Comparison of ENCODE assay signal across 18 mouse cellular contexts in genomic region chr11:5766019-5766418, GRCm38 (mm10). TPM values are rescaled to one million over a fixed set of nuclear protein-coding genes. Genes with fewer than 3 reads are reported as not detected.
DNase-seq lines count a peak whose midpoint lies in the region; ATAC-seq and TF ChIP-seq lines count a peak whose summit lies in the region.
"Had no signal": no experiment of that assay in that cellular context is flagged by ENCODE, and none has a peak within 500 bp of the region (broad histone marks: within the 10 kb centered on the region; RNA-seq: fewer than 3 reads in every experiment).

No protein-coding gene starts in this region.

- no peaks in the 10 kb centered on the region for H3K36me3 ChIP-seq in lung, postnatal 0 days (ENCODE audit: insufficient read depth, low read length)

- H3K9me3 ChIP-seq in lung, postnatal 0 days (ENCODE audit: low read length): no peaks in the 10 kb centered on the region
- H3K9me3 ChIP-seq: G1E had no signal

- no peak overlapping the region for H3K27ac ChIP-seq in lung, postnatal 0 days (ENCODE audit: low read length)

- H3K4me2 ChIP-seq in lung, postnatal 0 days (replicated peaks; ENCODE audit: low read depth, low read length): no peak overlapping the region

- no peak for ATAC-seq in lung, postnatal 0 days
- ATAC-seq: activated CD4-positive, CD25-positive, alpha-beta regulatory T cell, adult 4 months; CD4-positive, CD25-positive, alpha-beta regulatory T cell, adult 4 months; Patski had no signal

- no peak for TF ChIP-seq CTCF in lung, postnatal 0 days (IDR thresholded peaks at IDR 0.05)

- TF ChIP-seq EP300 in lung, postnatal 0 days (IDR thresholded peaks at IDR 0.05): peak; percentile 51; the same call in 1 of the 2 replicates

- 53% methylated on average over 6 of the region's 6 CpGs for WGBS in lung, postnatal 0 days

- no peak overlapping the region for H3K9ac ChIP-seq in lung, postnatal 0 days (replicated peaks; ENCODE audit: low read depth)

- DNase-seq in lung, postnatal 0 days (ENCODE audit: low spot score): peak; percentile 64
- no peak for DNase-seq in lung, adult 18-20 months
- DNase-seq: adrenal gland, adult 2 months; adrenal gland, adult 8-10 months; adrenal gland, postnatal 10 days; adrenal gland, postnatal 14 days; adrenal gland, postnatal 25 days; adrenal gland, postnatal 36 days; B cell, adult 2 months; cerebellum, adult 11 months; cerebellum, adult 11-12 months; cerebellum, adult 18-20 months; cerebellum, adult 2 months had no signal

- no peaks in the 10 kb centered on the region for H3K4me1 ChIP-seq in lung, postnatal 0 days (ENCODE audit: insufficient read depth, low read depth, low read length)

- no peak overlapping the region for H3K4me3 ChIP-seq in lung, postnatal 0 days (ENCODE audit: low read depth, low read length)

- no peaks in the 10 kb centered on the region for H3K27me3 ChIP-seq in lung, postnatal 0 days (replicated peaks; ENCODE audit: insufficient read depth, low read length)
- H3K27me3 ChIP-seq: CH12.LX, Patski had no signal

RNA-seq across cellular contexts. Expression of gene Urgcp, which starts 3.8 kb away (rescaled TPM):
- 18.3 and 19.0 TPM in 2 replicates for polyA plus RNA-seq in lung, postnatal 0 days (2015; fragmentation: Nextera tagmentation; extraction: Ambion mirVana)

RNA-seq across cellular contexts. Expression of gene Dbnl, which starts 22.3 kb away (rescaled TPM):
- 98.0 and 99.7 TPM in 2 replicates for polyA plus RNA-seq in lung, postnatal 0 days (2015; fragmentation: Nextera tagmentation; extraction: Ambion mirVana)

RNA-seq across cellular contexts. Expression of gene Pgam2, which starts 37.5 kb away (rescaled TPM):
- polyA plus RNA-seq in lung, postnatal 0 days (2015; fragmentation: Nextera tagmentation; extraction: Ambion mirVana): 28.8 and 29.8 TPM in 2 replicates
- polyA plus RNA-seq: adrenal gland, adult 2 months had no signal

RNA-seq across cellular contexts. Expression of gene Mrps24, which starts 50.5 kb away (rescaled TPM):
- 178 and 201 TPM in 2 replicates for polyA plus RNA-seq in lung, postnatal 0 days (2015; fragmentation: Nextera tagmentation; extraction: Ambion mirVana)
